Mouse (Mus musculus) liver, postnatal 0 days (tissue): ENCODE data around the gene Cdh24. TPM values are rescaled to one million over a fixed set of nuclear protein-coding genes. Genes with fewer than 3 reads are reported as not detected.

Experiments
- ATAC-seq: fragments of 200-750 bp; cut with Nextera tagmentation; 2 replicates; pipeline ENCODE4 v1.8.0; 2017; ENCODE audit warnings: mild to moderate bottlenecking, moderate library complexity
- DNase-seq: peaks from one replicate; pipeline ENCODE4 v3.0.0-alpha.2; 2016
- H3K27ac ChIP-seq: fragments of 300-500 bp; sonication (generic); 2 replicates; pipeline ENCODE4 v1.5.1; 2014; ENCODE audit warnings: antibody characterized with exemption, moderate library complexity, mild to moderate bottlenecking, low read depth
- H3K27me3 ChIP-seq: fragments of 300-500 bp; sonication (generic); 2 replicates; pipeline ENCODE4 v1.6.1; 2014; ENCODE audit warnings: low read length, control low read depth, mixed read lengths; ENCODE audit not compliant: insufficient read depth
- H3K36me3 ChIP-seq: fragments of 300-500 bp; sonication (generic); replicated peaks from 2 replicates; pipeline ENCODE4 v1.6.1; 2014; ENCODE audit warnings: mild to moderate bottlenecking, control low read depth, low read length, moderate library complexity, mixed read lengths; ENCODE audit not compliant: insufficient read depth
- H3K4me1 ChIP-seq: fragments of 300-500 bp; sonication (generic); 2 replicates; pipeline ENCODE4 v1.6.1; 2014; ENCODE audit warnings: antibody characterized with exemption, mild to moderate bottlenecking, control low read depth; ENCODE audit not compliant: insufficient read depth
- H3K4me2 ChIP-seq: fragments of 300-500 bp; sonication (generic); 2 replicates; pipeline ENCODE4 v1.6.1; 2014; ENCODE audit warnings: low read depth, mild to moderate bottlenecking, low read length, moderate library complexity, mixed read lengths
- H3K4me3 ChIP-seq: fragments of 300-500 bp; sonication (generic); 2 replicates; pipeline ENCODE4 v1.5.1; 2014; ENCODE audit warnings: low read depth, low read length
- H3K9ac ChIP-seq: fragments of 300-500 bp; sonication (generic); replicated peaks from 2 replicates; pipeline ENCODE4 v1.6.1; 2014; ENCODE audit warnings: mild to moderate bottlenecking, moderate library complexity
- H3K9me3 ChIP-seq: fragments of 300-500 bp; sonication (generic); 2 replicates; pipeline ENCODE4 v1.6.1; 2016; ENCODE audit warnings: mild to moderate bottlenecking, control low read depth, low read length, mixed read lengths
- CTCF ChIP-seq: sonication (generic); IDR thresholded peaks from 2 replicates; pipeline ENCODE4 v1.5.1; 2016; ENCODE audit warnings: antibody characterized with exemption, low read depth
- EP300 ChIP-seq: IDR thresholded peaks from 2 replicates; pipeline ENCODE4 v1.6.1; 2016; ENCODE audit warnings: antibody characterized with exemption, low read depth, mild to moderate bottlenecking
- WGBS: fragments of 180-500 bp; shearing (Covaris S2); extraction: QIAGEN DNeasy Blood & Tissue Kit; methylation state at CpG from one replicate; pipeline ENCODE4 v1.1.7; 2014; ENCODE audit not compliant: insufficient replicate concordance; 5-methylcytosine and 5-hydroxymethylcytosine counted together
- polyA plus RNA-seq: library from polyadenylated mRNA; unstranded; fragments of >200 nt; fragmentation: Nextera tagmentation; extraction: Ambion mirVana; gene quantifications from 2 replicates; pipeline ENCODE4 v1.2.1, GENCODE M21; 2015

The Cdh24 gene
- polyA plus RNA-seq, 1 experiment from 2014 or later = 0.09 TPM

DNA sequence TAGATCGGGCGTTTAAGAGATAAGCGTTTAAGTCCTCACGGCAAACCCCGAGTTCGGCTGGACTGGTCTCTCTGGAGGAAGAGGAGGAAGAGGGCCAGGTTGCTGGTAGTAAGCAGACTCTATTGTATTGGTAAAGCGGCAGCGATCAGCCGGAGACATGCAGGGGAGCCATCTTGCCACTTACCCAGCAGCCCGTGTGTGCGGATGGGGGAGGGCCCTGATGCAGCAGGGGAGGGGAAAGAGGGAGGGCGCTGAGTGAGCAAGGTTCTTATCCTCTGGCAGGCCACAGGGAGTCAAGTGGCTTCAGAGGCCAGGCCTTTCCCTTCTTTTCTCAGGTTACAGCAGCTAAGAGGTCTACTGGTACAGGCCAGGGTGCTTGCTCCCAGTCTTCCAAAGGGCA lies 12.3 kb upstream of the Cdh24 start:
- Histone ChIP-seq H3K4me1 (peaks cover 17% of the 10 kb centered on the region), H3K36me3 (peaks cover 69% of the 10 kb centered on the region), H3K27me3 (no peaks in the 10 kb centered on the region), H3K27ac (peak overlapping the region; percentile 70), H3K9me3 (no peaks in the 10 kb centered on the region), H3K4me2 (peak overlapping the region; percentile 72), H3K4me3 (peak overlapping the region; percentile 64), H3K9ac (peak overlapping the region; percentile 76)
- ATAC-seq = peak; percentile 86
- peak; percentile 88 for DNase-seq
- WGBS = under 1% methylated on average over 12 of the region's 12 CpGs
- no peak for TF ChIP-seq CTCF
- no peak for TF ChIP-seq EP300

DNA sequence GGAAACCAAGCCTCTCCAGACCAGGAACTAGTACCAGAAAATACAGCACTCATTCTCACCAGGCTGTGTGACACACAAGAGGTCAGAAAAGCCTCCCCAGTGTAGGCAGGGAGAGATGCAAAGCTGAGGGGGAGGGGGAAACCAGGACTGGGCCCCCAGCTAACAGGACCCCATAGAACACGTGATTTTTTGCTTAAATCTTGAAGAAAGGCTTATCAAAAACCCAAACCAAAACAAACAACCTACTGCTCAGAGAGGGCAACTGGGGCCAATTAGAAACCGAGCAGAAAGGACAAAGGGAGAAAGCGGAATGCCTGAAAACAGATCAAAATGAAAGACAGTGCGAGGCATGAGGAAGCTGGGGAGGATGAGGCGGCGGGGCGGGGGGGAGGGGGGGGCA lies 11.6 kb upstream of the Cdh24 start:
- peak overlapping the region; percentile 72 for H3K4me2 ChIP-seq
- ATAC-seq (no peak), DNase-seq (no peak)
- no peaks in the 10 kb centered on the region for H3K9me3 ChIP-seq
- H3K27ac ChIP-seq = peak overlapping the region; percentile 70; the same call in 1 of the 2 replicates
- TF ChIP-seq EP300 (no peak), CTCF (no peak)
- peaks cover 17% of the 10 kb centered on the region for H3K4me1 ChIP-seq
- H3K36me3 ChIP-seq = peaks cover 71% of the 10 kb centered on the region
- peak overlapping the region; percentile 64 for H3K4me3 ChIP-seq
- peak overlapping the region; percentile 76 for H3K9ac ChIP-seq
- WGBS = 3% methylated on average over 7 of the region's 7 CpGs
- H3K27me3 ChIP-seq = no peaks in the 10 kb centered on the region

DNA sequence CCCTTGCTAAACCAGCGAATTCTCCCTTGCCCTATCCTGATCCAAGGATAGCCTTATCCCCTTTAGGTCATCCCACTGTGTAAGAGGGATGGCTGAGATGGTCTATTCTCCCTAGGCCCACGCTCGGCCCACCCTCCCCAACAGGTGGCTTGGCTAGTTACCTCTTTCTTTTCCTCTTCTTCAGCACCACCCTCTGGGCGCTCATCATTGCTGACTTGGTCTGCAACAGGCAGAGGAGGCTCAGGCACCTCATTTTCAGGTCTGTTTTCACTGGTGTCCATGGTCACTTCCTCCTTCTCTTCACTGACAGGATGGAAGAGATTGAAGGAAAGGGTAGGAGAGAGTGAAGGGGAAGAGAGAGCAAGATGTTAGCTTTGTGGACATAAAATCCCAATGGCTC lies 10.4 kb upstream of the Cdh24 start:
- no peaks in the 10 kb centered on the region for H3K9me3 ChIP-seq
- H3K4me1 ChIP-seq = peaks cover 17% of the 10 kb centered on the region
- H3K4me3 ChIP-seq = no peak overlapping the region
- no peak for DNase-seq
- 72% methylated on average over 4 of the region's 4 CpGs for WGBS
- H3K36me3 ChIP-seq = peaks cover 72% of the 10 kb centered on the region
- 0 out of 2 replicates have a peak overlapping the region, but pooled peaks have one; percentile 72 for H3K4me2 ChIP-seq
- H3K9ac ChIP-seq = no peak overlapping the region
- H3K27me3 ChIP-seq = no peaks in the 10 kb centered on the region
- H3K27ac ChIP-seq = peak overlapping the region; percentile 22; the same call in 1 of the 2 replicates
- TF ChIP-seq EP300 = no peak
- no peak for TF ChIP-seq CTCF
- ATAC-seq = no peak

DNA sequence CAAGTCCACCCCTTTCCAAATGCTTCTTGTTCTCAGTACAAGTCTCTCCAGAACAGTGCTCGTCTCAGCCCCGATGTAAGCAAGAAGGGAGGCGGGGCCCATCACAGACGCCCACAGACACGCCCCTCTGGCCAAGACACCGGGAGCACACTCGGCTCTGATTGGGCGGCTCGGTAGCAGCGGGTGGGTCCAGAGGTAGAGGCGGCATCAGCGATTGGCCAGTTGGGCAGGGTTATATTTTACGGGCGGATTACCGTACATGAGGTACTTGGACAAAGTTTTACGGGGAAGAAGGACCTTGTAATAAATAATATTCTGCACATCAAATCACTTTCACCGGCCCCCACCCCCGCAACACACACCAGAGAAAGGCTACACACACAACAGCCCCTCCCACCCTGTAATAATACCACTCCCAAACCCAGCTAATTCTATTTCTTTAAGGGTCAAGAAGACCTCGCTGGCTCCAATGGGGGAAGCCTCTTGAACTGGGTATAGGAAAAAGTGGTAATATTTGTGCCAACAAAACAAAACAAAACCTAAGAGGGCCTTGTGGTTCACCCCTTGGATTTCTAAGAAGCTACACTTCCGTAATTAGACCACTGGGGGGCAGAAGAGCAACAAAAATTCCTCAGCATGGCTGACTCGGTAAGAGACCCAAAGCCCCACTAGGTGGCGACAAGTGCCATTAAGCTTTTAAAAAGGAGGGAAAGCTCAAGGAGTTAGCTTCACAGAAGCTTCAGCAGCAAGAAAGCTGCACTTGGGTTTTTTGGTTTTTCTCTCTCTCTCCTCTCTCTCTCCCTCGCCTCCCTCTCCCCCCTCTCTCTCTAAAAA lies 9.7 kb upstream of the Cdh24 start:
- H3K36me3 ChIP-seq = peaks cover 72% of the 10 kb centered on the region
- H3K27me3 ChIP-seq = no peaks in the 10 kb centered on the region
- H3K4me3 ChIP-seq = no peak overlapping the region
- WGBS = 62% methylated on average over 23 of the region's 23 CpGs
- peak; percentile 88 for DNase-seq
- no peak overlapping the region for H3K4me2 ChIP-seq
- TF ChIP-seq CTCF (peak; percentile 99), EP300 (0 out of 2 replicates have a peak, but pooled peaks have one; percentile 30)
- peaks cover 17% of the 10 kb centered on the region for H3K4me1 ChIP-seq
- peak; percentile 75 for ATAC-seq
- no peaks in the 10 kb centered on the region for H3K9me3 ChIP-seq
- 0 out of 2 replicates have a peak overlapping the region, but pooled peaks have one; percentile 22 for H3K27ac ChIP-seq
- no peak overlapping the region for H3K9ac ChIP-seq

DNA sequence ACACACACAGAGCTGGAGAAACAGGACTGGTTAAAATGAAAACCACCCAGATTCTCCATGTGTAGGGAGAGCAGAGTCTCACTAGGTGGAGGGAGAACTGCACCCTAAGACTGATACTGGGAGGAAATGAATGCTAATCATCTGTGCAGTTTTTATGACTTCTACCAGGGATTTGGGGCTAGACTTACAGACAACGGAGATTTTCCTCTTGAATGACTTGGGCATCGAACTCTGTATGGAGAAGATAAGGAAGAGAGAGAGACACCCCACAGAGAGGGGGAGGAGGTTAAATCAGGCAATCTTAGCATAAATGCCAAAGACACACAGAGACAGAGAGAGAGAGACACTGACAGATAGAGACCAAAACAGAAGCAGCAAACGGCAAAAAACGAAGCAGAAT lies 6.7 kb upstream of the Cdh24 start:
- WGBS = 60% methylated on average over 4 of the region's 4 CpGs
- Histone ChIP-seq H3K9ac (no peak overlapping the region), H3K4me3 (no peak overlapping the region), H3K9me3 (no peaks in the 10 kb centered on the region), H3K4me1 (peaks cover 8% of the 10 kb centered on the region), H3K4me2 (no peak overlapping the region), H3K36me3 (peaks cover 85% of the 10 kb centered on the region), H3K27ac (no peak overlapping the region), H3K27me3 (no peaks in the 10 kb centered on the region)
- TF ChIP-seq CTCF = no peak
- no peak for TF ChIP-seq EP300
- no peak for DNase-seq
- no peak for ATAC-seq

DNA sequence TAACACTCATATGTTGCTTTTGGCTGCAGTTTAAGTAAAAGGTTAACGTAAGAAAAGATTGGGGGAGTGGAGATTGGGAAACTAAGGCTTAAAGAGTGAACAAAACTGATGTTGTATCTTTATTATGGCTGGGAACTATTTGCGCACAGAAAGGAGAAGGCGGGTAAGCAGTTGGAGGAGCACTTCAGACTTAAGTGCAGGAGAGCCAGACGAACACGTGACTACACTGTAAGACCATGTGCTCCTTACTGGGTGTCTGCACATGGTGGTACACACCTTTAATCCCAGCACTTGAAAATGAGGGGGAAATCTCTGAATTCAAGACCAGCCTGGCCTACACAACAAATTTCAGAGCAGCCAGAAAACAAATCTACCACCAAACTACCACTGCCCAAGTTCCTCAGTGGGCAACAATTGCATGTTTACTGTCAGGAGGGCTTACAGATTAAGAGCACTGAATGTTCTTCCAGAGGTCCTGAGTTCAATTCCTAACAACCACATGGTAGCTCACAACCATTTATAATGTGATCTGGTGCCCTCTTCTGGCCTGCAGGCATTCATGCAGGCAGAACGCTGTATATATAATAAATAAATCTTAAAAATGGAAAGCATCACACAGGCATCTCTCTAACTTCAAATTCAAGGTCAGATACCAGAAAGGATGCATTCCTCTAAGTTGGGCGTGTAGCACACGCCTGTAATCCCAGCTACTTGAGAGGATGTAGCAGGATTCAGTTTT lies 5.9 kb upstream of the Cdh24 start:
- no peak for ATAC-seq
- Histone ChIP-seq H3K4me1 (no peaks in the 10 kb centered on the region; the same call in 1 of the 2 replicates), H3K27me3 (no peaks in the 10 kb centered on the region), H3K36me3 (peaks cover 93% of the 10 kb centered on the region), H3K9me3 (no peaks in the 10 kb centered on the region), H3K4me3 (no peak overlapping the region), H3K4me2 (no peak overlapping the region), H3K9ac (no peak overlapping the region), H3K27ac (no peak overlapping the region)
- TF ChIP-seq EP300 (no peak), CTCF (peak; percentile 54)
- DNase-seq = no peak
- WGBS = 89% methylated on average over 8 of the region's 8 CpGs
